Mouse (Mus musculus) limb, embryonic 10.5 days (tissue): ENCODE results near the gene Sned1. TPM values are rescaled to one million over a fixed set of nuclear protein-coding genes. Genes with fewer than 3 reads are reported as not detected.

Experiments
- DNase-seq: peaks from one replicate; pipeline ENCODE4 v3.0.0-alpha.2; 2017; ENCODE audit warnings: low spot score
- H3K27ac ChIP-seq: fragments of 300-500 bp; sonication (generic); 2 replicates; pipeline ENCODE4 v1.5.1; 2016; ENCODE audit warnings: mild to moderate bottlenecking
- H3K27me3 ChIP-seq: fragments of 300-500 bp; sonication (generic); 2 replicates; pipeline ENCODE4 v1.6.1; 2016; ENCODE audit warnings: low read depth, mild to moderate bottlenecking; ENCODE audit not compliant: poor library complexity, severe bottlenecking
- H3K36me3 ChIP-seq: fragments of 300-500 bp; sonication (generic); 2 replicates; pipeline ENCODE4 v1.6.1; 2016; ENCODE audit warnings: mild to moderate bottlenecking, moderate library complexity
- H3K4me1 ChIP-seq: fragments of 300-500 bp; sonication (generic); 2 replicates; pipeline ENCODE4 v1.6.1; 2016
- H3K4me3 ChIP-seq: fragments of 300-500 bp; sonication (generic); 2 replicates; pipeline ENCODE4 v1.5.1; 2016; ENCODE audit warnings: mild to moderate bottlenecking, moderate library complexity
- H3K9me3 ChIP-seq: fragments of 300-500 bp; sonication (generic); replicated peaks from 2 replicates; pipeline ENCODE4 v1.6.1; 2016; ENCODE audit warnings: mild to moderate bottlenecking
- WGBS: fragments of 180-500 bp; shearing (Covaris S2); methylation state at CpG from one replicate; pipeline ENCODE4 v1.1.7; 2016; 5-methylcytosine and 5-hydroxymethylcytosine counted together
- polyA plus RNA-seq: library from polyadenylated mRNA; unstranded; fragments of >200 nt; fragmentation: Nextera tagmentation; extraction: Ambion mirVana; gene quantifications from 2 replicates; pipeline ENCODE4 v1.2.1, GENCODE M21; 2016

Sned1 gene
- polyA plus RNA-seq, 1 experiment from 2014 or later: 27.8 TPM

- 0 out of 2 replicates have a peak overlapping the region, but pooled peaks have one; percentile 0 for H3K27ac ChIP-seq
- H3K27me3 ChIP-seq: no peaks in the 10 kb centered on the region
- no peak overlapping the region for H3K4me3 ChIP-seq
- peaks cover 23% of the 10 kb centered on the region; the same call in 1 of the 2 replicates for H3K36me3 ChIP-seq
- H3K9me3 ChIP-seq: no peaks in the 10 kb centered on the region
- WGBS: 56% methylated on average over 2 of the region's 2 CpGs
- no peak for DNase-seq
- peaks cover 15% of the 10 kb centered on the region; the same call in 1 of the 2 replicates for H3K4me1 ChIP-seq
These were observed 10.3 kb downstream of the Sned1 start for GRCm38 (mm10) chr1:93245936-93246335.

GRCm38 (mm10) chr1:93252586-93252985, 16.9 kb downstream of the Sned1 start:
- Histone ChIP-seq H3K27ac (no peak overlapping the region), H3K9me3 (no peaks in the 10 kb centered on the region), H3K4me1 (peaks cover 22% of the 10 kb centered on the region), H3K4me3 (no peak overlapping the region), H3K27me3 (no peaks in the 10 kb centered on the region), H3K36me3 (peaks cover 12% of the 10 kb centered on the region; the same call in 1 of the 2 replicates)
- no peak for DNase-seq
- 29% methylated on average over 2 of the region's 2 CpGs for WGBS

- no peak overlapping the region for H3K4me3 ChIP-seq
- no peak overlapping the region for H3K27ac ChIP-seq
- peaks cover 30% of the 10 kb centered on the region for H3K36me3 ChIP-seq
- WGBS: 90% methylated on average over 7 of the region's 7 CpGs
- no peaks in the 10 kb centered on the region for H3K9me3 ChIP-seq
- peaks cover 22% of the 10 kb centered on the region for H3K4me1 ChIP-seq
- H3K27me3 ChIP-seq: no peaks in the 10 kb centered on the region
- no peak for DNase-seq
These were observed 20.1 kb downstream of the Sned1 start for GRCm38 (mm10) chr1:93255761-93256160.

GRCm38 (mm10) chr1:93257560-93257959, 21.9 kb downstream of the Sned1 start:
- no peak overlapping the region for H3K27ac ChIP-seq
- no peak overlapping the region for H3K4me3 ChIP-seq
- H3K4me1 ChIP-seq: peaks cover 19% of the 10 kb centered on the region
- H3K27me3 ChIP-seq: no peaks in the 10 kb centered on the region
- H3K9me3 ChIP-seq: no peaks in the 10 kb centered on the region
- DNase-seq: no peak
- WGBS: 84% methylated on average over 1 of the region's 1 CpGs
- peaks cover 48% of the 10 kb centered on the region for H3K36me3 ChIP-seq

- WGBS: 41% methylated on average over 3 of the region's 3 CpGs
- Histone ChIP-seq H3K27ac (no peak overlapping the region), H3K36me3 (peaks cover 39% of the 10 kb centered on the region), H3K27me3 (no peaks in the 10 kb centered on the region), H3K4me1 (peaks cover 11% of the 10 kb centered on the region; the same call in 1 of the 2 replicates), H3K4me3 (no peak overlapping the region), H3K9me3 (no peaks in the 10 kb centered on the region)
- no peak for DNase-seq
These were observed 31.6 kb downstream of the Sned1 start for GRCm38 (mm10) chr1:93267207-93267606.

GRCm38 (mm10) chr1:93268246-93268645, 32.6 kb downstream of the Sned1 start:
- Histone ChIP-seq H3K36me3 (peaks cover 34% of the 10 kb centered on the region), H3K9me3 (no peaks in the 10 kb centered on the region), H3K27me3 (no peaks in the 10 kb centered on the region), H3K27ac (no peak overlapping the region), H3K4me1 (peaks cover 11% of the 10 kb centered on the region; the same call in 1 of the 2 replicates), H3K4me3 (no peak overlapping the region)
- no peak for DNase-seq
- WGBS: 94% methylated on average over 2 of the region's 2 CpGs

GRCm38 (mm10) chr1:93270516-93271240, 35.0 kb downstream of the Sned1 start:
- no peaks in the 10 kb centered on the region for H3K27me3 ChIP-seq
- DNase-seq: no peak
- H3K27ac ChIP-seq: no peak overlapping the region
- 69% methylated on average over 3 of the region's 3 CpGs for WGBS
- H3K4me3 ChIP-seq: no peak overlapping the region
- H3K4me1 ChIP-seq: peaks cover 11% of the 10 kb centered on the region; the same call in 1 of the 2 replicates
- H3K9me3 ChIP-seq: no peaks in the 10 kb centered on the region
- peaks cover 39% of the 10 kb centered on the region for H3K36me3 ChIP-seq

- H3K4me3 ChIP-seq: no peak overlapping the region
- peaks cover 46% of the 10 kb centered on the region for H3K36me3 ChIP-seq
- WGBS: 75% methylated on average over 6 of the region's 6 CpGs
- peaks cover 8% of the 10 kb centered on the region; the same call in 1 of the 2 replicates for H3K4me1 ChIP-seq
- H3K9me3 ChIP-seq: no peaks in the 10 kb centered on the region
- no peaks in the 10 kb centered on the region for H3K27me3 ChIP-seq
- H3K27ac ChIP-seq: no peak overlapping the region
- no peak for DNase-seq
These were observed 36.1 kb downstream of the Sned1 start for GRCm38 (mm10) chr1:93271751-93272150.

GRCm38 (mm10) chr1:93272409-93272821, 36.8 kb downstream of the Sned1 start:
- WGBS: 3% methylated on average over 16 of the region's 16 CpGs
- Histone ChIP-seq H3K4me1 (peaks cover 2% of the 10 kb centered on the region; the same call in 1 of the 2 replicates), H3K36me3 (peaks cover 45% of the 10 kb centered on the region), H3K27ac (no peak overlapping the region), H3K4me3 (no peak overlapping the region), H3K9me3 (no peaks in the 10 kb centered on the region), H3K27me3 (no peaks in the 10 kb centered on the region)
- DNase-seq: peak; percentile 81

- WGBS: 84% methylated on average over 6 of the region's 6 CpGs
- no peak for DNase-seq
- Histone ChIP-seq H3K27ac (no peak overlapping the region), H3K27me3 (no peaks in the 10 kb centered on the region), H3K4me1 (peaks cover 11% of the 10 kb centered on the region), H3K4me3 (no peak overlapping the region), H3K9me3 (no peaks in the 10 kb centered on the region), H3K36me3 (peaks cover 42% of the 10 kb centered on the region)
These were observed 39.9 kb downstream of the Sned1 start for GRCm38 (mm10) chr1:93275561-93275960.

- WGBS: 82% methylated on average over 7 of the region's 7 CpGs
- H3K4me3 ChIP-seq: no peak overlapping the region
- no peaks in the 10 kb centered on the region for H3K9me3 ChIP-seq
- H3K27me3 ChIP-seq: no peaks in the 10 kb centered on the region
- no peak for DNase-seq
- H3K4me1 ChIP-seq: peaks cover 11% of the 10 kb centered on the region
- no peak overlapping the region for H3K27ac ChIP-seq
- peaks cover 31% of the 10 kb centered on the region for H3K36me3 ChIP-seq
These were observed 41.4 kb downstream of the Sned1 start for GRCm38 (mm10) chr1:93277041-93277440.

- Histone ChIP-seq H3K27me3 (no peaks in the 10 kb centered on the region), H3K9me3 (no peaks in the 10 kb centered on the region), H3K27ac (no peak overlapping the region), H3K4me1 (no peaks in the 10 kb centered on the region), H3K36me3 (peaks cover 82% of the 10 kb centered on the region), H3K4me3 (no peak overlapping the region)
- no peak for DNase-seq
- WGBS: 65% methylated on average over 3 of the region's 3 CpGs
These were observed 54.1 kb downstream of the Sned1 start for GRCm38 (mm10) chr1:93289678-93290214.

GRCm38 (mm10) chr1:93290956-93291355, 55.3 kb downstream of the Sned1 start:
- Histone ChIP-seq H3K36me3 (peaks cover 77% of the 10 kb centered on the region), H3K4me1 (no peaks in the 10 kb centered on the region), H3K27ac (no peak overlapping the region), H3K4me3 (no peak overlapping the region), H3K9me3 (no peaks in the 10 kb centered on the region), H3K27me3 (no peaks in the 10 kb centered on the region)
- 87% methylated on average over 4 of the region's 4 CpGs for WGBS
- DNase-seq: no peak
